Mouse (Mus musculus) retina, adult 2 months (tissue): ENCODE measurements at regions not wholly inside any gene's neighbourhood (a gene's known extent, or its start where the extent isn't known, plus 50 kb on each side); places are given as distances from the start of the nearest gene placed in this dataset.
"Not testable (repeated sequence)": the region's sequence is repeated elsewhere in the genome, so short reads cannot be mapped to it uniquely, and the experiment has no call there.

Experiments
- DNase-seq: peaks from one replicate; pipeline ENCODE4 v3.0.0-alpha.2; 2012; ENCODE audit warnings: low read depth, low spot score

- DNase-seq = no peak
These were observed 305.0 kb upstream of the Rnf219 start for GRCm38 (mm10) chr14:104827404-104827803.

- DNase-seq = no peak
These were observed 302.5 kb upstream of the Rnf219 start for GRCm38 (mm10) chr14:104824926-104825325.

- no peak for DNase-seq
These were observed 301.8 kb upstream of the Rnf219 start for GRCm38 (mm10) chr14:104824224-104824623.

DNA sequence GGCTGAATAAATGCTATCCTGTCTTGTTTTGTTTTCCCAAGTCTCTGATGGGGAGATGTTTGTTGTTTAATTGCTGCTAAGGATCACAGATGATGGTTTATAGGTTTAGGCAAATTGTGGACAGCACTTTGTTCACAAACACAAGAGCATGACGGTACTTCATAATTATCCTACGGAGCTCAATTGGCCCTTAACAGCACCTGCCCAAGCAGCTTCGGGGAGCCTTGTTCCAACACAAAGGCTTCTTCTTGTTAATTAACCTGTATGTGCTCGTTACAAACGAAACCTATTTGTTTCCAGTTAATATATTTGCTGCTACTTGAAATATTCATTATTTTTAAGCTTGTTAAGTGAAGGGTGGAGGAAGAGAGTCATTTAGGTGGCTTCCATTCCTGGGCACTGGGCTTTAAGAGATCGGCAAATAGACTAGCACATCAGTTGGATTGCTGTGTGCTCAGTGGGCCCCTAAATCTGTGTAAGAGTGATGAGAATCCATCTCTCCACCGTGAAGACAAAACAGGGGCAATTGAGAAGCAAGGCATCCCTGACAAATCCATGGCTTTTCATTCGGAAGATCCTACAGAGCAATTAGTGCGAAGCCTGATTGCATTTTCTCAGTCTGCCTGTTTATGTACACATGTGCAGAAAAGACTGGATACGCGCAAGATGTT is 299.6 kb upstream of the Rnf219 start:
- DNase-seq = no peak

DNA sequence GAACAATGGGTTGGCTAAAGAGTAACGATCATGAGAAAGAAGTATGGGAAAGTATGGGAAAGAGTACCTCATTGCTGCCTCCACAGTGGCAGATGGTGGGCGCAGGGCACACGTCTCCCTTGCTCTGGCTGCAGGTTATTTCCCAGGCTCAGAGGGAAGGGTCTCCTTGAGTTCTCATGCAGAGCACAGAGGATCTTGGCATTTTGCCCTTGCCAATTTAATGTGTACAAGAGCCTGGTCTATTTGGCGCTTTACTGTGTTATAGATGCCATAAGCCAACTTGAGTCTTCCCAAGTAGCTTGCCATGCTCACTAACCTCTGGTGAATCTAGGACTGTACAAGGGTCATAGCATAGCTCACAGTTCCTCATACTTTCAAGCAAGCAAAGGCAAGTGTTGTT is 296.7 kb upstream of the Rnf219 start:
- DNase-seq = no peak

- peak; percentile 22 for DNase-seq
These were observed 291.6 kb upstream of the Rnf219 start for GRCm38 (mm10) chr14:104813977-104814584.

GRCm38 (mm10) chr14:104812006-104812405 is 289.6 kb upstream of the Rnf219 start:
- DNase-seq = no peak

GRCm38 (mm10) chr14:104805332-104805731 is 282.9 kb upstream of the Rnf219 start:
- no peak for DNase-seq

GRCm38 (mm10) chr14:104796348-104796965 is 274.0 kb upstream of the Rnf219 start:
- DNase-seq = no peak

DNA sequence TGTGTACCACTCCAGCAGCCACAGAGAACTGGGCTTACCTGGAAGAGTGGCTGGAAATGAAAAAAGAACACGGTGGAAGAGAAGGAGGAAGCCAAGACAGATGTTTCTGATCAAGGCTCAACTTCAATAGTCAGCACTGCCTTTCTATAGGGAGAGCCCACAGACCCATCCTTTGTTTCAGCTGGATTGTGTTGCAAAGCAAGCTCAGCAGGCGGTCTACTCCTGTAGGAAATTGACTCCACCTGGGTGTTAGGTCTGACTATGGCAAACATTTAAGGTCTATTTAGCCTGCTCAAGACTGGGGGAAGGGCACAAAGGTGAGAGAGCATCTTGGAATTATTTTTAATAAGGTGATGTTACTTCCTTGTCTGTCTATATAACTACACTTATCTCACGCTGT is 266.9 kb upstream of the Rnf219 start:
- no peak for DNase-seq

DNA sequence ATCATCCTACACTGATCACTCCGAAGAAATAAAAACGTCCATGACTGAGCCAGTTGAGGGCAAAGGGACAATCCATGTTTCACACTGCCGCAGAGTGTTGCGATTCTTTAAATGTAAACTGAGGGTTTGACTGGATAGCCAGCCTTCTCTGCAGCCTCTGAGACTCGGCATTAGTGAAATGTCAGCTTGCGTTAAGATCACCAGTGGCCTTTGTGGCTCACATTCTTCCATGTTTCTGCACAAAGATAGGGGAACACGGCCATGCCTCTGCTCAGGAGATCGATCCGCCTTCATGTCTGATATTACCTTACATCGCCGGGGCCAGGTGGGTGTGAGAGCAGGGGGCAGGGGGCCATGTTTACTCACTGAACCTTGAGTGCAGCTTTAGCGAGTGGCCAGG is 262.6 kb upstream of the Rnf219 start:
- DNase-seq = no peak

DNA sequence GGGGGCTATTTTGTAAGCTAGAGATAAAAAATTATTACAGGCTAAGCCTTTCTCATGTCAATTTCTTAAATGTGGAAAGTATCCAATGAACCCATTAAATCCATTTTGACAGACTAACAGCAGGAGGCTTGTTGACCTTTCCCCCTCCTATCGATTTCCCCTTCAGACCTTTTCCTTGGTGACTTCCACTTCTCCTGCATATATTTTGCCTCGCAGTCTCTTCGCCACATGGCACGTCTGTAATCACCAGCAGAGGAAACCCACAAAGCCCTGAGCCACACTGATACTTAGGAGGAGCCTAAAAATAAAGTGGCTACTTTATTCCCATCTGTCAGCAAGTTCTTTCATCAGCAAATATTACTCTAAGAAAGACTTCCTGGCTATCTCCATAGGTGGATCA is 247.5 kb upstream of the Rnf219 start:
- DNase-seq = no peak

DNA sequence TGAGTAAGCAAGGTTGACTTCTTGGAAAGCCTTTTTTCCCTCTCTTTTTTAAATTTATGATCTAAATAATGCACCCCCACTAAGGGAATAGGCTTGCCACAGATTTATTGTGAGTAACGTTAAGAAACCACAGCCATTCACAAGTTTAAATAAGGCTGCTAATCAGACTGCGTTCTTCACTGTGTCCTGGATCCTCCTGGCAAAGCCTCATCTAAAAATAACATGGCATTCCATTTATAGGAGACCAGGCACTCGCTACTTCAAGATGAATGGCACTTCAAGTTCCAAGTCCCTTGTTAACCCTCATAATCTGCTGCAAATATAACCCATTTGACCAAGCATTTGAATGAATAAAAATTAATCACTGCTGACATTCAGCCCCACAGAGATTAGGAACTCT is 211.8 kb upstream of the Rnf219 start:
- DNase-seq = no peak

- no peak for DNase-seq
These were observed 209.6 kb upstream of the Rnf219 start for GRCm38 (mm10) chr14:104732036-104732435.

DNA sequence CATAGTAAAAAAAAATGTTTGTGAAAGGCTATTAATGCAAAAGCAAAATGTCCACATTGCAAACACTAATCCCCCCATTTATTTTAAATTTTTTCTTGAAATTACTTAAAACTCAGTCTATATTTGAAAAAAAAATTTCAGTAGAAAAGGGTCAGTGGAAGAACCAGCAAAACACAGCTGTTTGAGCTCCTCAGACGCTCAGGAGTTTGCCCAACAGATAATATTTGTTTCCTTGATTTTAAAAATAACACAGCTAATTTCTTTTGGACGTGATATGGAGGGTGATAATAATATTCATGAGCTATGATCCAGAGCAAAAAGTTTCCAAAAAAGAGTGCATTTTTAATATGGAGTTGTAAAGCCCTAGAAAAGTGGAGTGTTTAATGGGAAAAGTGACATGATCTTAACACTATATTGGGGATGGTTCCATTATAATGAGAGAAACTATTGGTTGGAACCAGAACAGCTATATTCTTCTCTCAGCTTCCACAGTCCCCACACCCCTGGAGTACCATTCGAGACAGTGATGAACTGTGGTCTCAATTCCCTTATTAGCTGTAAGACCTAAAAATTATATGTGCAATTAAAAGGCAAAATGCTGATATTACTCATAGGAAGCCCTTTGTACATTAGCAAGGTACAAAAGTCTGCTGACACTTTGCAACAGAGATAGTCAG is 209.0 kb upstream of the Rnf219 start:
- DNase-seq = no peak

DNA sequence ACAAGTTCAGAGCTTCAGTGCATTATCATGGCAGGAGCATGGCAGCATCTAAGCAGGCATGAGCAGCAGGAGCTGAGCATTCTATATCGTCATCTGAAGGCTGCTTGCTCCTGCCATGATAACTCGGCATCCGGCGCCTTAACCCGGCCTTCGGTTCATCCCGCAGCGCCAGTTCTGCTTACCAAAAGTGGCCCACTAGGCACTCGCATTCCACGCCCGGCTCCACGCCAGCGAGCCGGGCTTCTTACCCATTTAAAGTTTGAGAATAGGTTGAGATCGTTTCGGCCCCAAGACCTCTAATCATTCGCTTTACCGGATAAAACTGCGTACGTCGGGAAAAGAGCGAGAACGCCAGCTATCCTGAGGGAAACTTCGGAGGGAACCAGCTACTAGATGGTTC is 193.2 kb upstream of the Rnf219 start:
- DNase-seq = not testable (repeated sequence)

DNA sequence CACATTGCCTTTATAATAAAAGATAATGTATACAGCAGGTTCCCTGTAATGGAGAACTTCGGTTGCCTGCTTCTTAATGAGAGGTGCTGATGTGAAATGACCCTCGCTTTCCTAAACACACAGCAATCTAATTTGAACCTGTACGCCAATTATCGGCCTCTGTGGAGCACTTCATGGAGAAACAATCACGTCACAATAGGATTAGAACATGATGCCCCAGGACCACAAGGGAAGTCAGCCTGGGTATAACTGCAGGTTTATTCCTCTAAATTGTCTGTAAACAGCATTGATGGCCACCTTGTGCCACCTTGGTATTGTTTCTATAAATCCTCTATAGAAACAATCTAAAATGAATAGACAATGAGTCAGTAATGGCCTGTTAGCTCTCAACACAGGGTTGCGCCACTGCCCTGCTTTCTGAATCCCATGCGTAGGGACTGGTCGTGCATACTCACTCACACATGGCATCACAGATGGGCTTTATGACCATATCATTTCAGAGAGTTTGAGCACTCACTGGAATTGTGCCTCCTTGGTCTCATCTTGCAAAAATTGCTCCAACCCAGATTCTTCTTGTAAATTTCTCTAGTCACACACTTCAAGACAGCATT is 179.9 kb upstream of the Rnf219 start:
- DNase-seq = no peak

DNA sequence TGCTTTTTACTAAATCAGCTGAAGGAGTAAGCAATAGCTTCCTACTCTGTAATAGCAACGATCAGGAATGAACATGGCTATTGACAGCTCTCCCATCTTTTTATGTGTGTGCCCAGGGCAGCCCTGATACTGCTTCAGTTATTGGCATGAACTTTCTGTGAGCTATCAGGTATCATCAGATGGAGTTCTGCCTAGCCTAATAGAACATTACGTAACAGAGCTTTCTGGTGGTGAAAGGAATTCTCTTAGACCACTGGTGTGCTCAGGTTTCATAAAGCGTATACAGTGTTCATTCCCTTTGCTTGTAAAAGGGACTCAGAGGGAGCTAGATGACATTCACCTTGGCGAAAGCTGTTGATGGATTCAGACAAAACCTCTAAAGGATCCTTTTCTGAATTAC is 176.5 kb upstream of the Rnf219 start:
- no peak for DNase-seq

DNA sequence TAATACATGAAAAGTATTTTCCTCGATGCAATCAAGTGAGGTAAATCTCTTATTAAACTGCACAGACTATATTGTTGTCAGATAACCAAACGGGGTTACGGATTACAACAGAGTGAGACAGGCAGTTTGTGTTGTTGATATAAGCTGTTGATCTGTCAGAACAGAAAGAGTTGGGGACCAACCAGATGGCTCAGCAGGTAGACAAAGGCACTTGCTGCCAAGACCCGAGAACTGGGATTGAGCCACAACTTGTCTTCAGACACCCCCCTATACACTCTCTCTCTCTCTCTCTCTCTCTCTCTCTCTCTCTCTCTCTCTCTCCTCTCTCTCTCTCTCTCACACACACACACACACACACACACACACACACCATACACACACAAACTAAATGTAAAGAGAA is 172.7 kb upstream of the Rnf219 start:
- no peak for DNase-seq

DNA sequence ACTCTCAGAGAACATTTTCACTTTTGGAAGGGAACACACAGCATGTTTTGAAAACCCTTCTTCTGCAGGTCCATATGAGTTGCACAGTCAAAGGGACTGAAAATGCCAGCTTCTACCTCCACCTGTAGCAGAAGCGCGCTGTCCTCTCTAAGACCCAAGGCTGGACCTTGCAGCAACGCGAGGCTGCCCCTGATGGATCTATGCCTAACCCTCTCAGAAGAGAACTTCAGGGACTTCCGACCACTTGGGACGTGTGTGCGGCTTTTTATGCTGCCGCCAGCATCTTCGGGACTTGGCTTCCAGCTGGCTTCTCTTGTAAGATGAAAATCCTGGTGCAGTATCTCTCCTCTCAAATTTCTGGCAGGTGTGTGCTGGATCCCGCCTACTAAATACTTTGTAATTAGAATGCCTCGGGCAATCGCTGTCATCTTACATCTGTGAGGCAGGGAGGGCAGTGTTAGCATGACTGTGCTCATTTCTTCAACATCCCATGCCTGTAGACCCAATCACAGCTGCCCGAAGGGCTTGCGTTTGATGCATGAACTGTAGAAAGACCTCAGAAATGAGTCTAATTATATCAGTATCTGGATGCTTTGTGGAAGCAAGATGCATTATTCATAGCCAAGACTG is 171.8 kb upstream of the Rnf219 start:
- no peak for DNase-seq

GRCm38 (mm10) chr14:104692616-104693015 is 170.2 kb upstream of the Rnf219 start:
- no peak for DNase-seq

DNA sequence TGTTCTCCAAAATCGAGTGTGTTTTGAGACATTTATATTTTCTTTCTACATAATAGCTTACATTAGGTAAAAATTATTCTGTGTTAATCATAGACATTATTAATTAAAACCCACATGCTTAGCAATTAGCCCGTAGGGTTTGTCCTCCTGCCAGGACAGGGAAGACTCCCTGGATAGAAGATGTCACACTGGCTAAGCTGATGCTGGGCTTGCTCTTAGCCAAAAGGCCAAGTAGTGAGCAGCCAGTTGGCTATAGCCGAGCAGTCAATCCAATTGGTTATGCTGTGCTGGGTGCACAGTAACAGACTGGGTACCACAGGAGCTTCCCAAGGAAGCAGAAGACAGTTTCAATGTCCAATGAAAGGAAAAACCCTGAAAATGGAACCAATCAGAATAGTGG is 166.0 kb upstream of the Rnf219 start:
- DNase-seq = no peak
